Comparison of ENCODE assay signal across 8 mouse cellular contexts in the genomic region with DNA sequence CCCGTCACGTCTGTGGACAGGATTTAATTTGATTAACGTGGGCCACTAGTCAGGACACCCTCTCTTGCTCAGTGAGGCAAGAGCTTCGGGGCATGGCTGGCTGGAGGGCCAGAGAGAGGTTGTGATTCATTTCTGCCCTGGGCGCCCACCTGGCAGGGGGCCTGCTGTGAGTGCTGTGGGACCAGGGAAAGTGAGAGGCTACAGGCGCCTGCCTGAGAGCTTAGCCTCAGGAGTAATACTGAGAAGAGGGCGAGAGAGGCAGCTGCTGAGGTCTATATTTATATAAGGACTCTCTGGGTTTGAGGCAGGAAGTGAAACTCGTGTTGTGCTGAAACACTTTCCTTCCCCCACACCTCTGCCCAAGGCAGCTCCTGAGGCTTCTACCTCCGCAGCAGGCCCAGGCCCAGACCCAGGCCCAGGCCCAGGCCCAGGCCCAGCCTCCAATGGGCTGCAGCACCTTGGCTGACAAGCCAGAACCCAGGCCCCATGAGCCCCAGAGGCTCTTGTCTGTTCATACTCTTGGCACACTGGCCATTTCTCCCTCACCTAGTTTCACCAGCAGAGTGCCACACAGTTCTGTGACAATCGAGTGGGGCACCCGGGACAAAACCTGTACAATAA.
A peak's percentile ranks its signal among the peaks of the same experiment; 100 is the strongest.
DNase-seq lines count a peak whose midpoint lies in the region; ATAC-seq and TF ChIP-seq lines count a peak whose summit lies in the region.

No protein-coding gene starts in this region.

- H3K9me3 ChIP-seq in hindbrain, embryonic 16.5 days (ENCODE audit: control insufficient read depth, low read length): no peaks in the 10 kb centered on the region
- no peaks in the 10 kb centered on the region for H3K9me3 ChIP-seq in hindbrain, embryonic 14.5 days (ENCODE audit: control insufficient read depth, low read length)

- in situ Hi-C loops in Patski (cut with MboI; ENCODE audit: low pct_unique_long_range_greater_than_20kb): no loop called here

- CTCF ChIA-PET in Patski (lab: Charles Lee): interaction anchor here (1.2 to 1.3 kb wide), 2 partner anchors 8 to 11 kb away, joined by 3 to 4 read pairs; no protein-coding TSS in a partner anchor

- ATAC-seq in hindbrain, embryonic 16.5 days: peak; percentile 27; the same call in 1 of the 2 replicates
- ATAC-seq in hindbrain, embryonic 14.5 days (ENCODE audit: low FRiP score): no peak
- ATAC-seq in Patski: peak; percentile 87

- POLR2A ChIA-PET in Patski (lab: Charles Lee): no interaction called here

- TF ChIP-seq CTCF in Patski (IDR thresholded peaks at IDR 0.05): no peak

- whole genome bisulfite sequencing in hindbrain, embryonic 16.5 days: 61% methylated on average over 11 of the region's 11 CpGs
- WGBS in hindbrain, embryonic 14.5 days: 64% methylated on average over 11 of the region's 11 CpGs

- no peak overlapping the region for H3K4me3 ChIP-seq in hindbrain, embryonic 16.5 days (ENCODE audit: low read length)
- H3K4me3 ChIP-seq in hindbrain, embryonic 14.5 days (replicated peaks; ENCODE audit: low read length): no peak overlapping the region

- no peaks in the 10 kb centered on the region for H3K36me3 ChIP-seq in hindbrain, embryonic 16.5 days (ENCODE audit: control insufficient read depth, insufficient read depth, low read length)
- H3K36me3 ChIP-seq in hindbrain, embryonic 14.5 days (replicated peaks; ENCODE audit: control insufficient read depth, insufficient read depth): no peaks in the 10 kb centered on the region

- no peak overlapping the region for H3K27ac ChIP-seq in hindbrain, embryonic 16.5 days (ENCODE audit: low read depth, low read length)
- H3K27ac ChIP-seq in hindbrain, embryonic 14.5 days: no peak overlapping the region

- H3K4me2 ChIP-seq in hindbrain, embryonic 16.5 days (ENCODE audit: low read length): no peak overlapping the region
- no peak overlapping the region for H3K4me2 ChIP-seq in hindbrain, embryonic 14.5 days (replicated peaks)

- H3K27me3 ChIP-seq in hindbrain, embryonic 16.5 days (replicated peaks; ENCODE audit: control insufficient read depth, insufficient read depth, low read length): no peaks in the 10 kb centered on the region
- H3K27me3 ChIP-seq in hindbrain, embryonic 14.5 days (ENCODE audit: control insufficient read depth, insufficient read depth, low read length): no peaks in the 10 kb centered on the region
- H3K27me3 ChIP-seq in Patski: no peaks in the 10 kb centered on the region

- no peaks in the 10 kb centered on the region for H3K4me1 ChIP-seq in hindbrain, embryonic 16.5 days (ENCODE audit: control insufficient read depth, insufficient read depth, low read depth, low read length)
- no peaks in the 10 kb centered on the region for H3K4me1 ChIP-seq in hindbrain, embryonic 14.5 days (replicated peaks; ENCODE audit: control insufficient read depth, insufficient read depth, low read length)

- no peak for DNase-seq in hindbrain, embryonic 14.5 days (ENCODE audit: low spot score)
- DNase-seq in Patski (ENCODE audit: low read depth, low spot score): peak; percentile 77
- DNase-seq in kidney, postnatal 4 days: peak; percentile 34 to 53
- DNase-seq in spleen, adult 12 weeks (ENCODE audit: low spot score): peak; percentile 25
- no peak for DNase-seq in urinary bladder, adult 18-20 months (ENCODE audit: low spot score in 2 of 2)
- DNase-seq in frontal cortex, adult 2 months (ENCODE audit: extremely low spot score in 1 of 2, low spot score in 1 of 2): no peak
- no peak for DNase-seq in cerebellum, adult 11 months

- H3K9ac ChIP-seq in hindbrain, embryonic 16.5 days (ENCODE audit: low read depth, low read length): no peak overlapping the region
- H3K9ac ChIP-seq in hindbrain, embryonic 14.5 days: no peak overlapping the region

Comparison
In these comparisons a context has a peak if more than half of its experiments do, and no peak if none do; other contexts are left out.
1. DNase-seq: peak in Patski (single experiment), kidney, postnatal 4 days (2 of 2) and spleen, adult 12 weeks (single experiment); none in hindbrain, embryonic 14.5 days (single experiment), urinary bladder, adult 18-20 months (0 of 2), frontal cortex, adult 2 months (0 of 2) and cerebellum, adult 11 months (single experiment).